Mouse (Mus musculus) central nervous system, embryonic 11.5 days (tissue): ENCODE results near the gene Fos. TPM values are rescaled to one million over a fixed set of nuclear protein-coding genes. Genes with fewer than 3 reads are reported as not detected.

ENCODE experiments used
- polyA plus RNA-seq: library from polyadenylated mRNA; depleted of rRNA; stranded (reverse); fragments of >200 nt; gene quantifications from 2 replicates; pipeline ENCODE4 v1.2.3, GENCODE M21; 2012; rRNA removed

Gene Fos
- polyA plus RNA-seq = 0.76 and 1.7 TPM in 2 replicates

DNA sequence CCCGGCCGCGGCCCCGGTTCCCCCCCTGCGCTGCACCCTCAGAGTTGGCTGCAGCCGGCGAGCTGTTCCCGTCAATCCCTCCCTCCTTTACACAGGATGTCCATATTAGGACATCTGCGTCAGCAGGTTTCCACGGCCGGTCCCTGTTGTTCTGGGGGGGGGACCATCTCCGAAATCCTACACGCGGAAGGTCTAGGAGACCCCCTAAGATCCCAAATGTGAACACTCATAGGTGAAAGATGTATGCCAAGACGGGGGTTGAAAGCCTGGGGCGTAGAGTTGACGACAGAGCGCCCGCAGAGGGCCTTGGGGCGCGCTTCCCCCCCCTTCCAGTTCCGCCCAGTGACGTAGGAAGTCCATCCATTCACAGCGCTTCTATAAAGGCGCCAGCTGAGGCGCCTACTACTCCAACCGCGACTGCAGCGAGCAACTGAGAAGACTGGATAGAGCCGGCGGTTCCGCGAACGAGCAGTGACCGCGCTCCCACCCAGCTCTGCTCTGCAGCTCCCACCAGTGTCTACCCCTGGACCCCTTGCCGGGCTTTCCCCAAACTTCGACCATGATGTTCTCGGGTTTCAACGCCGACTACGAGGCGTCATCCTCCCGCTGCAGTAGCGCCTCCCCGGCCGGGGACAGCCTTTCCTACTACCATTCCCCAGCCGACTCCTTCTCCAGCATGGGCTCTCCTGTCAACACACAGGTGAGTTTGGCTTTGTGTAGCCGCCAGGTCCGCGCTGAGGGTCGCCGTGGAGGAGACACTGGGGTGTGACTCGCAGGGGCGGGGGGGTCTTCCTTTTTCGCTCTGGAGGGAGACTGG, at the start of gene Fos:
TSS of gene Fos (plus strand) at position 410 of the 817 bp plus-strand sequence.

Other genes starting within 250 kb of the Fos start
- 8.0 and 9.5 TPM in 2 replicates for gene Mlh3, start 203.3 kb upstream of the Fos start, polyA plus RNA-seq
- 37.9 and 50.2 TPM in 2 replicates for gene Acyp1, start 185.5 kb upstream of the Fos start, polyA plus RNA-seq
- 0.49 and 0.53 TPM in 2 replicates for gene Zc2hc1c, start 185.3 kb upstream of the Fos start, polyA plus RNA-seq
- 34.8 and 43.5 TPM in 2 replicates for gene Nek9, start 134.5 kb upstream of the Fos start, polyA plus RNA-seq
- 119 and 147 TPM in 2 replicates for gene Tmed10, start 99.0 kb upstream of the Fos start, polyA plus RNA-seq
- gene Jdp2, start 125.1 kb downstream of the Fos start, polyA plus RNA-seq = 8.2 and 8.7 TPM in 2 replicates
- 1.8 and 2.6 TPM in 2 replicates for gene Batf, start 212.8 kb downstream of the Fos start, polyA plus RNA-seq